Mouse (Mus musculus) C2C12 (cell line): ENCODE data around the gene Aars2. TPM values are rescaled to one million over a fixed set of nuclear protein-coding genes. Genes with fewer than 3 reads are reported as not detected.

ENCODE experiments used
- H3K27me3 ChIP-seq: one replicate; pipeline ENCODE4 v1.6.1; 2011; ENCODE audit not compliant: control insufficient read depth, insufficient read depth, insufficient read length
- H3K36me3 ChIP-seq: one replicate; pipeline ENCODE4 v1.6.1; 2011; ENCODE audit not compliant: control insufficient read depth, insufficient read depth
- H3K4me3 ChIP-seq: one replicate; pipeline ENCODE4 v1.5.1; 2011; ENCODE audit warnings: mild to moderate bottlenecking, control low read depth; ENCODE audit not compliant: poor library complexity, insufficient read depth, severe bottlenecking
- H3K79me2 ChIP-seq: one replicate; pipeline ENCODE4 v1.6.1; 2011; ENCODE audit not compliant: control insufficient read depth, insufficient read depth
- H3K79me3 ChIP-seq: one replicate; pipeline ENCODE4 v1.6.1; 2011; ENCODE audit warnings: low read depth, control low read depth
- H3ac ChIP-seq: one replicate; pipeline ENCODE3; 2011; ENCODE audit warnings: low read depth; ENCODE audit not compliant: control insufficient read depth, insufficient read length
- CEBPB ChIP-seq: IDR thresholded peaks from one replicate; pipeline ENCODE4 v1.6.1; 2011; ENCODE audit warnings: low read depth, mild to moderate bottlenecking, control low read depth, moderate library complexity
- CTCF ChIP-seq: IDR thresholded peaks from one replicate; pipeline ENCODE4 v1.5.1; 2011; ENCODE audit not compliant: control insufficient read depth, insufficient read depth, insufficient read length
- FOSL1 ChIP-seq: IDR thresholded peaks from one replicate; pipeline ENCODE4 v1.8.0; 2011; ENCODE audit warnings: mild to moderate bottlenecking, low read length; ENCODE audit not compliant: poor library complexity, insufficient read depth, severe bottlenecking
- MAX ChIP-seq: IDR thresholded peaks from one replicate; pipeline ENCODE4 v1.6.1; 2011; ENCODE audit warnings: mild to moderate bottlenecking, control low read depth
- MYOD1 ChIP-seq: IDR thresholded peaks from one replicate; pipeline ENCODE4 v1.6.1; 2011; ENCODE audit warnings: low read depth; ENCODE audit not compliant: control insufficient read depth, insufficient read length
- MYOG ChIP-seq: IDR thresholded peaks from one replicate; pipeline ENCODE4 v1.6.1; 2011; ENCODE audit not compliant: control insufficient read depth, insufficient read length; ENCODE audit errors: extremely low read depth
- USF1 ChIP-seq: IDR thresholded peaks from one replicate; pipeline ENCODE4 v1.6.1; 2011; ENCODE audit warnings: low read depth, mild to moderate bottlenecking, control low read depth, moderate library complexity
- polyA plus RNA-seq: library from polyadenylated mRNA; unstranded; fragments of >200 nt; fragmentation: generic; extraction: Trizol; gene quantifications from one replicate; pipeline ENCODE4 v1.2.1, GENCODE M21; 2012; ENCODE audit warnings: missing spikeins

Gene Aars2
- polyA plus RNA-seq, 1 experiment = 14.3 TPM

- TF ChIP-seq MYOG = no peak
- no peak for TF ChIP-seq USF1
- TF ChIP-seq MAX = no peak
- no peak for TF ChIP-seq FOSL1
- TF ChIP-seq CEBPB = no peak
- no peak for TF ChIP-seq CTCF
- TF ChIP-seq MYOD1 = no peak
- Histone ChIP-seq H3K4me3 (no peak overlapping the region), H3K27me3 (peaks cover 21% of the 10 kb centered on the region), H3K79me3 (no peaks in the 10 kb centered on the region), H3ac (no peak overlapping the region), H3K36me3 (no peaks in the 10 kb centered on the region), H3K79me2 (no peaks in the 10 kb centered on the region)
Observed at GRCm38 (mm10) chr17:45550253-45550652, 43.6 kb downstream of the Aars2 start.

GRCm38 (mm10) chr17:45551249-45551796 lies 44.7 kb downstream of the Aars2 start:
- Histone ChIP-seq H3K4me3 (no peak overlapping the region), H3K36me3 (no peaks in the 10 kb centered on the region)

GRCm38 (mm10) chr17:45551816-45552451 lies 45.3 kb downstream of the Aars2 start:
- Histone ChIP-seq H3K79me2 (peaks cover 10% of the 10 kb centered on the region), H3K36me3 (no peaks in the 10 kb centered on the region), H3ac (no peak overlapping the region), H3K27me3 (peaks cover 11% of the 10 kb centered on the region), H3K4me3 (no peak overlapping the region), H3K79me3 (no peaks in the 10 kb centered on the region)
- TF ChIP-seq CTCF (peak; percentile 82), CEBPB (peak; percentile 47), MAX (no peak), MYOD1 (peak; percentile 71)

More at GRCm38 (mm10) chr17:45551249-45551796, 44.7 kb downstream of the Aars2 start:
- Histone ChIP-seq H3ac (no peak overlapping the region), H3K27me3 (peaks cover 14% of the 10 kb centered on the region), H3K79me2 (peaks cover 3% of the 10 kb centered on the region), H3K79me3 (no peaks in the 10 kb centered on the region)
- no peak for TF ChIP-seq MYOG
- no peak for TF ChIP-seq CTCF
- TF ChIP-seq MAX = no peak
- TF ChIP-seq USF1 = no peak
- TF ChIP-seq MYOD1 = no peak
- TF ChIP-seq FOSL1 = no peak
- TF ChIP-seq CEBPB = no peak

- Histone ChIP-seq H3K4me3 (no peak overlapping the region), H3K79me2 (peaks cover 10% of the 10 kb centered on the region), H3K79me3 (no peaks in the 10 kb centered on the region), H3K36me3 (no peaks in the 10 kb centered on the region), H3ac (no peak overlapping the region), H3K27me3 (peaks cover 9% of the 10 kb centered on the region)
- no peak for TF ChIP-seq USF1
- no peak for TF ChIP-seq MAX
- TF ChIP-seq MYOD1 = no peak
- TF ChIP-seq CEBPB = no peak
- TF ChIP-seq FOSL1 = no peak
- TF ChIP-seq CTCF = no peak
- no peak for TF ChIP-seq MYOG
Observed at GRCm38 (mm10) chr17:45553065-45553464, 46.4 kb downstream of the Aars2 start.

- Histone ChIP-seq H3K4me3 (no peak overlapping the region), H3K79me3 (no peaks in the 10 kb centered on the region), H3K27me3 (peaks cover 4% of the 10 kb centered on the region), H3ac (no peak overlapping the region), H3K79me2 (peaks cover 10% of the 10 kb centered on the region), H3K36me3 (no peaks in the 10 kb centered on the region)
- TF ChIP-seq MYOD1 = no peak
- no peak for TF ChIP-seq MYOG
- no peak for TF ChIP-seq USF1
- TF ChIP-seq MAX = no peak
- no peak for TF ChIP-seq CTCF
- TF ChIP-seq CEBPB = no peak
- no peak for TF ChIP-seq FOSL1
Observed at GRCm38 (mm10) chr17:45554420-45554819, 47.8 kb downstream of the Aars2 start.
